21 mouse cellular contexts compared by ENCODE assay signal in genomic region chr14:105429664-105430257, GRCm38 (mm10).
A peak's percentile ranks its signal among the peaks of the same experiment; 100 is the strongest.
DNase-seq lines count a peak whose midpoint lies in the region; ATAC-seq lines count a peak whose summit lies in the region.
"Had no signal": no experiment of that assay in that cellular context is flagged by ENCODE, and none has a peak within 500 bp of the region (broad histone marks: within the 10 kb centered on the region; RNA-seq: fewer than 3 reads in every experiment).

No protein-coding gene starts in this region.

- 69% methylated on average over 5 of the region's 5 CpGs for WGBS in limb, embryonic 13.5 days
- WGBS in limb, embryonic 10.5 days = 77% methylated on average over 5 of the region's 5 CpGs
- 77% methylated on average over 5 of the region's 5 CpGs for WGBS in intestine, embryonic 16.5 days

- no peaks in the 10 kb centered on the region for H3K9me3 ChIP-seq in limb, embryonic 13.5 days
- no peaks in the 10 kb centered on the region for H3K9me3 ChIP-seq in limb, embryonic 10.5 days (replicated peaks)
- H3K9me3 ChIP-seq in intestine, embryonic 16.5 days (ENCODE audit: control insufficient read depth, low read length) = no peaks in the 10 kb centered on the region
- H3K9me3 ChIP-seq: embryonic facial prominence, embryonic 13.5 days; forebrain, embryonic 13.5 days; forebrain, embryonic 15.5 days had no signal

- peak; percentile 68 for ATAC-seq in limb, embryonic 13.5 days (ENCODE audit: low FRiP score, low read depth)
- ATAC-seq in granulocyte monocyte progenitor cell, adult 5-6 weeks (replicated peaks; ENCODE audit: poor library complexity, severe bottlenecking) = 0 out of 2 replicates have a peak, but pooled peaks have one; percentile 7
- ATAC-seq in intestine, embryonic 16.5 days = no peak
- ATAC-seq: activated CD4-positive, CD25-positive, alpha-beta regulatory T cell, adult 4 months; forebrain, embryonic 13.5 days; forebrain, embryonic 15.5 days; forebrain, postnatal 0 days; Patski had no signal

- intact Hi-C loops in heart, postnatal 14 days (cut with DNase I) = no loop called here

- peak; percentile 65 for DNase-seq in heart, adult 11 months
- no peak for DNase-seq in heart, postnatal 14 days
- no peak for DNase-seq in limb, embryonic 10.5 days (ENCODE audit: low spot score)
- DNase-seq in layer of hippocampus, adult 8-10 months (ENCODE audit: low spot score in 2 of 2) = no peak
- DNase-seq: adrenal gland, adult 8-10 months; adrenal gland, postnatal 14 days; adrenal gland, postnatal 36 days; cerebellum, adult 11-12 months; cerebellum, adult 2 months; cerebellum, adult 9-10 months; cerebellum, postnatal 10 days; cerebellum, postnatal 25 days; forebrain, postnatal 0 days had no signal

- H3K36me3 ChIP-seq in limb, embryonic 13.5 days = no peaks in the 10 kb centered on the region
- no peaks in the 10 kb centered on the region for H3K36me3 ChIP-seq in limb, embryonic 10.5 days
- no peaks in the 10 kb centered on the region for H3K36me3 ChIP-seq in intestine, embryonic 16.5 days (ENCODE audit: control insufficient read depth, insufficient read depth, low read length)
- H3K36me3 ChIP-seq: embryonic facial prominence, embryonic 13.5 days; forebrain, embryonic 15.5 days had no signal

- peaks cover 25% of the 10 kb centered on the region for H3K4me1 ChIP-seq in limb, embryonic 13.5 days
- peaks cover 24% of the 10 kb centered on the region for H3K4me1 ChIP-seq in limb, embryonic 10.5 days
- 0 out of 2 replicates have a peak, but pooled peaks cover 6% of the 10 kb centered on the region for H3K4me1 ChIP-seq in intestine, embryonic 16.5 days (ENCODE audit: control insufficient read depth, insufficient read depth, low read length)

- no peaks in the 10 kb centered on the region for H3K27me3 ChIP-seq in limb, embryonic 13.5 days
- no peaks in the 10 kb centered on the region for H3K27me3 ChIP-seq in limb, embryonic 10.5 days (ENCODE audit: low read depth, poor library complexity, severe bottlenecking)
- no peaks in the 10 kb centered on the region for H3K27me3 ChIP-seq in intestine, embryonic 16.5 days (replicated peaks; ENCODE audit: control insufficient read depth, insufficient read depth, low read length)
- H3K27me3 ChIP-seq: forebrain, embryonic 15.5 days; Patski had no signal

- no peak overlapping the region for H3K9ac ChIP-seq in limb, embryonic 13.5 days
- no peak overlapping the region for H3K9ac ChIP-seq in intestine, embryonic 16.5 days (ENCODE audit: low read depth, low read length)
- H3K9ac ChIP-seq: embryonic facial prominence, embryonic 13.5 days; forebrain, embryonic 13.5 days; forebrain, embryonic 15.5 days; forebrain, postnatal 0 days had no signal

- H3K27ac ChIP-seq in limb, embryonic 13.5 days = no peak overlapping the region
- no peak overlapping the region for H3K27ac ChIP-seq in limb, embryonic 10.5 days
- no peak overlapping the region for H3K27ac ChIP-seq in intestine, embryonic 16.5 days (ENCODE audit: low read length)
- H3K27ac ChIP-seq: embryonic facial prominence, embryonic 13.5 days; forebrain, embryonic 13.5 days; forebrain, embryonic 15.5 days had no signal

- H3K4me3 ChIP-seq in limb, embryonic 13.5 days = no peak overlapping the region
- no peak overlapping the region for H3K4me3 ChIP-seq in limb, embryonic 10.5 days
- no peak overlapping the region for H3K4me3 ChIP-seq in intestine, embryonic 16.5 days (ENCODE audit: low read length)
- H3K4me3 ChIP-seq: embryonic facial prominence, embryonic 13.5 days; forebrain, embryonic 13.5 days; forebrain, embryonic 15.5 days had no signal

- H3K4me2 ChIP-seq in limb, embryonic 13.5 days (replicated peaks) = no peak overlapping the region
- no peak overlapping the region for H3K4me2 ChIP-seq in intestine, embryonic 16.5 days (ENCODE audit: low read depth, low read length)
- H3K4me2 ChIP-seq: embryonic facial prominence, embryonic 13.5 days; forebrain, embryonic 13.5 days; forebrain, embryonic 15.5 days had no signal
